Mouse (Mus musculus): ENCODE measurements around the gene Rab3gap2. TPM values are rescaled to one million over a fixed set of nuclear protein-coding genes. Genes with fewer than 3 reads are reported as not detected.
A peak's percentile ranks its signal among the peaks of the same experiment; 100 is the strongest.

Gene Rab3gap2
- 19.5 and 21.4 TPM in 2 replicates for polyA plus RNA-seq (2016; fragmentation: Nextera tagmentation; extraction: Ambion mirVana)

- H3K9me3 ChIP-seq (replicated peaks): no peaks in the 10 kb centered on the region
- H3K27me3 ChIP-seq (ENCODE audit: low read depth, poor library complexity, severe bottlenecking): no peaks in the 10 kb centered on the region
- peaks cover 51% of the 10 kb centered on the region for H3K4me1 ChIP-seq
- no peaks in the 10 kb centered on the region for H3K36me3 ChIP-seq
- WGBS: under 1% methylated on average over 57 of the region's 57 CpGs
- H3K4me3 ChIP-seq: peak within 1 kb of the TSS; percentile 92
- peak within 1 kb of the TSS; percentile 87 for H3K27ac ChIP-seq (replicated peaks)
- DNase-seq (ENCODE audit: low spot score): peak; percentile 98
These were observed at the start of gene Rab3gap2 for GRCm38 (mm10) chr1:185203909-185204661. Rab3gap2 (plus strand) TSS chr1:185204117.

GRCm38 (mm10) chr1:185173641-185174040 lies 30.3 kb upstream of the Rab3gap2 start:
- Histone ChIP-seq H3K27ac (replicated peaks) (no peak overlapping the region), H3K27me3 (ENCODE audit: low read depth, poor library complexity, severe bottlenecking) (no peaks in the 10 kb centered on the region), H3K4me1 (no peaks in the 10 kb centered on the region), H3K36me3 (no peaks in the 10 kb centered on the region), H3K4me3 (no peak overlapping the region), H3K9me3 (replicated peaks) (0 out of 2 replicates have a peak, but pooled peaks cover 3% of the 10 kb centered on the region)
- no peak for DNase-seq (ENCODE audit: low spot score)
- WGBS: 89% methylated on average over 5 of the region's 5 CpGs

DNA sequence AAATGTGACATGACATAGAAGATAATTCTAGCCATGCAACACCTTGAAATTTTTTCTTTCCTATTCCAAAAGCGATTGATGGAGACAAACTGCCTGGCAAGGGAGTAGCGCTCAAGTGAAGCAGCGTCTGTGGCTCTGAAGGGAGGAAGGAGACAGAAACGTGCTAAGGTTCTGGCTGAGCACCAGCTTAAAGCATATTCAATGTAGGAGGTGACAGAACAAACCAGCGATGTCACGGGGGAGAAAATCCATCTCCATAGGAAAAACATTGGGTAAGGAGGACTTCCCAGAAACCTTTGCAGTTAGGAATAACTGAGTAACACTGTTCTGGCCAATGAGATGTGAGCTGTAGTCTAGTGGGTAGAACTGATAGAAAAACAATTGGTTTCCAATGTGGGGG lies 26.1 kb upstream of the Rab3gap2 start:
- DNase-seq (ENCODE audit: low spot score): no peak
- Histone ChIP-seq H3K27me3 (ENCODE audit: low read depth, poor library complexity, severe bottlenecking) (no peaks in the 10 kb centered on the region), H3K9me3 (replicated peaks) (0 out of 2 replicates have a peak, but pooled peaks cover 3% of the 10 kb centered on the region), H3K4me1 (no peaks in the 10 kb centered on the region), H3K27ac (replicated peaks) (no peak overlapping the region), H3K4me3 (no peak overlapping the region), H3K36me3 (no peaks in the 10 kb centered on the region)
- WGBS: 88% methylated on average over 6 of the region's 6 CpGs

GRCm38 (mm10) chr1:185183591-185184330 lies 20.2 kb upstream of the Rab3gap2 start:
- no peaks in the 10 kb centered on the region for H3K36me3 ChIP-seq
- H3K4me1 ChIP-seq: peaks cover 16% of the 10 kb centered on the region
- H3K9me3 ChIP-seq (replicated peaks): no peaks in the 10 kb centered on the region
- no peak overlapping the region for H3K4me3 ChIP-seq
- peak overlapping the region; percentile 33 for H3K27ac ChIP-seq (replicated peaks)
- peak; percentile 30 for DNase-seq (ENCODE audit: low spot score)
- WGBS: 47% methylated on average over 9 of the region's 9 CpGs
- no peaks in the 10 kb centered on the region for H3K27me3 ChIP-seq (ENCODE audit: low read depth, poor library complexity, severe bottlenecking)

DNA sequence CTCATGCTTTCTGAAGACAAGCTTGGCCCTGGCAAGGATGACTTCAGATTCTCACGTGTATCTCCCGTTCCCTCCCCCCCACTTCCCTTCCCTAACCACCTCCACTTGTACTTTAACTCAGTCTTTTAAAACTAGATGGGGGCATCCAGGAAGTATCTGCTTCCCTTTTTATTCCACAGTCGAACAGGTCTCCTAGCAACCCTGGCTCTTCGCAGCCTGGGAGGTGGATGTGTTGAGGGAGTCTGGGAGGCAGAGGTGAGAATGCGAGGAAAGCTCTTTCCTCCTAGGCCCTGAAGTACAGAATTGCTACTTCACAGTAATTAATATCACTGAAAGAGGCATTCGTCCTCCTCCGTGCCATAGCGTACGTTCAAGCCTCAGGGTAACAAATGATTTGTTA lies 18.4 kb upstream of the Rab3gap2 start:
- Histone ChIP-seq H3K27me3 (ENCODE audit: low read depth, poor library complexity, severe bottlenecking) (no peaks in the 10 kb centered on the region), H3K9me3 (replicated peaks) (no peaks in the 10 kb centered on the region), H3K4me3 (no peak overlapping the region), H3K4me1 (peaks cover 16% of the 10 kb centered on the region), H3K36me3 (no peaks in the 10 kb centered on the region), H3K27ac (replicated peaks) (no peak overlapping the region)
- 81% methylated on average over 9 of the region's 9 CpGs for WGBS
- no peak for DNase-seq (ENCODE audit: low spot score)

DNA sequence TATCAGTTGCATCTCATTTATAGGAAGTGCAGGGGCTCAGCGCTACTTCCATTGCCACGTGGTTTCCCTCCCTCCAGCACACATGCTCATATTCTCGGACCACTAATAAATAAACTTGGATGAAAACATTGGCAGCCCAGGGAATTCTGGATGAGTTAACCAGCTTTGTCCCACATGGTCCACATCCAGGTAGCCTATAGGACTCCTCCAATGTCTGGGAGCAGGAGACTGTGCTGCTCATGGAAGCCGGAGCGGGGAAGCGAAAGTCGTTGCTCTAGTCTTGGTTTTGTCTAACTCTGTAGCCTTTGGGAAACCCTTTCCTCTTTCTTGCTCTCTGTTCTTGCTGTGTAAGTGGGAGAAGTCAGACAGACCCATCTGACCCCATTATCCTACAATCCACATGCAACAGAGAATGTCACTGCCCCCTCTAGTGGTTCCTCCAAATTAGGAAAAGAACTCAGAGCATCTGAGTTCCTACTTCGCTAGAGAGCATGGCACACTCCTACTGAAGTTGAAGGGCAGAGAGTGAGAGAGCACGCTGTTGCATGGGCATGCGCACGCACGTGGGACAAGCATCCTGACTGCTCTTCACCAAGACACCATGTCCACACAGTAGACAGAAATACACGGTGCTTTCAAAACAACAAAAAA lies 16.7 kb upstream of the Rab3gap2 start:
- no peak overlapping the region for H3K4me3 ChIP-seq
- H3K4me1 ChIP-seq: peaks cover 16% of the 10 kb centered on the region
- no peaks in the 10 kb centered on the region for H3K9me3 ChIP-seq (replicated peaks)
- peak; percentile 30 for DNase-seq (ENCODE audit: low spot score)
- H3K27ac ChIP-seq (replicated peaks): no peak overlapping the region
- no peaks in the 10 kb centered on the region for H3K36me3 ChIP-seq
- H3K27me3 ChIP-seq (ENCODE audit: low read depth, poor library complexity, severe bottlenecking): no peaks in the 10 kb centered on the region
- 67% methylated on average over 13 of the region's 13 CpGs for WGBS

DNA sequence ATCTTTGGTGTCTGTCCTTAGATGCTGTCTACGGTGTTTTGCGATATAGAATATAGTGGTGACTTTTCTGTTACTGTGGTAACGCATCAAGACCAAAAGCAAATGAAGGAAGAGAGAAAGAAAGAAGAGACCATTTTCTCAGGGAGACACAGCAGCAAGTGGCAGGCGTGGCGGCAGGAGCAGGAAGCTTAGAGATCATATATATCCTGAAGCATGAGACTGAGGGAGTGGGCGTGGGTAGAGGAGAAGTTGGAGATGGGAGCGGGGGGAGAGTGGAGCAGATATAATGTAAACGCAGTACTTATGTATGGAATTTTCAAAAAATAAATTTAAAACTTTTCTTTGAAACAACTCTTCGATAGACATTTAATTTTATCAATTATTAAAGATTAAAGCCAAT lies 14.0 kb upstream of the Rab3gap2 start:
- H3K27ac ChIP-seq (replicated peaks): no peak overlapping the region
- no peaks in the 10 kb centered on the region for H3K9me3 ChIP-seq (replicated peaks)

GRCm38 (mm10) chr1:185192087-185192486 lies 11.8 kb upstream of the Rab3gap2 start:
- H3K27ac ChIP-seq (replicated peaks): no peak overlapping the region
- no peak for DNase-seq (ENCODE audit: low spot score)
- H3K36me3 ChIP-seq: no peaks in the 10 kb centered on the region
- H3K9me3 ChIP-seq (replicated peaks): no peaks in the 10 kb centered on the region
- no peaks in the 10 kb centered on the region for H3K4me1 ChIP-seq
- 94% methylated on average over 8 of the region's 8 CpGs for WGBS
- H3K27me3 ChIP-seq (ENCODE audit: low read depth, poor library complexity, severe bottlenecking): no peaks in the 10 kb centered on the region
- no peak overlapping the region for H3K4me3 ChIP-seq

More for the DNA sequence above, 14.0 kb upstream of the Rab3gap2 start:
- no peak for DNase-seq (ENCODE audit: low spot score)
- H3K4me1 ChIP-seq: peaks cover 9% of the 10 kb centered on the region; the same call in 1 of the 2 replicates
- no peak overlapping the region for H3K4me3 ChIP-seq
- H3K36me3 ChIP-seq: no peaks in the 10 kb centered on the region
- no peaks in the 10 kb centered on the region for H3K27me3 ChIP-seq (ENCODE audit: low read depth, poor library complexity, severe bottlenecking)
- 91% methylated on average over 9 of the region's 9 CpGs for WGBS

DNA sequence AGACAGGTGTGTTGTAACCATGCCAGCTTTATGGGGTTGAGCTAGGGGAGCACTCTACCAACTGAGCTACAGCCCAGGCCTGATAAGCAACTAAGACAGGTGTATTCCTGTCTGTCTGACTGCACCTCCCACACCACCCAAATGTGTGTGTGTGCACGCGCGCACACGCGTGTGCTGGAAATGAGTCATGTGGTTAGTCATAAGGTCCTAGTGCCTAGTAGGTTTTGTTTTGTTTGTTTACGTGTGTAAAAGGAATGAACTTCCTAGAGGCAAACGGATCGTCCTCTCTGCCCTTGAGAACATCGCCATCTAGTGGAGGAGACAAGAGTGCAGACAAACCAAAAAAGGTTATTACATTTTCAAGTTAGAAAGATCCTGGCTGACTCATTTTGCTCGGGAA lies 10.4 kb upstream of the Rab3gap2 start:
- Histone ChIP-seq H3K27ac (replicated peaks) (no peak overlapping the region), H3K9me3 (replicated peaks) (no peaks in the 10 kb centered on the region), H3K36me3 (no peaks in the 10 kb centered on the region), H3K4me1 (no peaks in the 10 kb centered on the region), H3K27me3 (ENCODE audit: low read depth, poor library complexity, severe bottlenecking) (no peaks in the 10 kb centered on the region), H3K4me3 (no peak overlapping the region)
- WGBS: 16% methylated on average over 10 of the region's 10 CpGs
- peak; percentile 48 for DNase-seq (ENCODE audit: low spot score)

- Histone ChIP-seq H3K36me3 (no peaks in the 10 kb centered on the region), H3K27me3 (ENCODE audit: low read depth, poor library complexity, severe bottlenecking) (no peaks in the 10 kb centered on the region), H3K9me3 (replicated peaks) (no peaks in the 10 kb centered on the region), H3K27ac (replicated peaks) (no peak overlapping the region), H3K4me1 (peaks cover 17% of the 10 kb centered on the region), H3K4me3 (no peak overlapping the region)
- 78% methylated on average over 3 of the region's 3 CpGs for WGBS
- DNase-seq (ENCODE audit: low spot score): no peak
These were observed 7.6 kb upstream of the Rab3gap2 start for GRCm38 (mm10) chr1:185196323-185196722.

- Histone ChIP-seq H3K27me3 (ENCODE audit: low read depth, poor library complexity, severe bottlenecking) (no peaks in the 10 kb centered on the region), H3K36me3 (no peaks in the 10 kb centered on the region), H3K9me3 (replicated peaks) (no peaks in the 10 kb centered on the region), H3K4me1 (peaks cover 45% of the 10 kb centered on the region), H3K4me3 (no peak overlapping the region), H3K27ac (replicated peaks) (peak overlapping the region; percentile 77)
- DNase-seq (ENCODE audit: low spot score): peak; percentile 27
- 52% methylated on average over 22 of the region's 22 CpGs for WGBS
These were observed 3.1 kb upstream of the Rab3gap2 start for GRCm38 (mm10) chr1:185200571-185201395.

GRCm38 (mm10) chr1:185201994-185202393 lies 1.9 kb upstream of the Rab3gap2 start:
- H3K27ac ChIP-seq (replicated peaks): peak overlapping the region; percentile 77; the same call in 1 of the 2 replicates
- H3K4me3 ChIP-seq: no peak overlapping the region
- no peaks in the 10 kb centered on the region for H3K36me3 ChIP-seq
- H3K9me3 ChIP-seq (replicated peaks): no peaks in the 10 kb centered on the region
- WGBS: 81% methylated on average over 2 of the region's 2 CpGs
- DNase-seq (ENCODE audit: low spot score): no peak
- no peaks in the 10 kb centered on the region for H3K27me3 ChIP-seq (ENCODE audit: low read depth, poor library complexity, severe bottlenecking)
- H3K4me1 ChIP-seq: peaks cover 51% of the 10 kb centered on the region

Measured in midbrain, embryonic 10.5 days (tissue).